Mouse (Mus musculus) ovary, adult 10 weeks (tissue): ENCODE measurements around the gene Tnks2. TPM values are rescaled to one million over a fixed set of nuclear protein-coding genes. Genes with fewer than 3 reads are reported as not detected.

Source experiments
- polyA plus RNA-seq: library from polyadenylated mRNA; stranded (reverse); fragments of 350-450 nt; fragmentation: Illumina TruSeq; extraction: RNeasy Lipid Tissue Mini Kit (QIAGEN cat#74804); gene quantifications from one replicate; pipeline ENCODE4 v1.2.3, GENCODE M21; 2014

Gene Tnks2
- 270 TPM for polyA plus RNA-seq

DNA sequence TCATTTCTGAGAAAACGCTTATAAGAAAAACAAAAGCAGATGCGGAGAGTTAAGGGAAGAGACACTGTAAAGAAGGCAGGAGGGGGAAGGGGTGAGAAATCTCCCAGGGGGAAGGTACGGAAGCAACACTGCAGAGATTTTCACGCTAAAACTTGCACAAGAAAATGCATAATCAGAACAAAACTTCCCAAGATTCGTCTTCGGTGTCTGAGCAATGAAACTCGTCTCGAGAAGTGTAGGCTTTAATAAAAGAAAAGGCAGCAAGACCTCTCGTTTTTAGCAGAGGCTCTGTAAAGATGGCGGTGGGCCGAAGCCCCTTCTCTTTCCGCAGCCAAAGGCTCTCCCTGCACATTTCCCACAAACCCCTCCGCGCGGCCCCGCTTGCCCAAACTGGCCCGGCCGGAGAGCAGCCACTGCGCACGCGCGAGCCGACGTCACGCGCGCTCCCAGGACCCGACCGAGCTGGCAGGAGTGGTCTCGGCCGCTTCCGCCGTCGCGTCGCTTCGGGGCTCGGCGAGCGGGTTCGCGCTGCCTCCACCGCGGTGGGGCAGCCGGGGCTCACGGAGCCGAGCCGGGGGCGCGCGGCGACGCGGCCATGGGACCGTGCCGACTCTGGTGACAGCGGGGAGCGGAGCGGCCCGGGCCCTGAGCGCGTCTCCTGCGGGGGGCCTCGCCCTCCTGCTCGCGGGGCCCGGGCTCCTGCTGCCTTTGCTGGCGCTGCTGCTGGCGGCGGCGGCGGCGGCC, at the start of gene Tnks2:
Tnks2 (plus strand) TSS at position 445 of the 744 bp plus-strand sequence.

GRCm38 (mm10) chr19:36919466-36919865, 85.4 kb downstream of the Tnks2 start, which contains the start of gene Fgfbp3:
TSS of gene Fgfbp3 (minus strand) at chr19:36919615.

DNA sequence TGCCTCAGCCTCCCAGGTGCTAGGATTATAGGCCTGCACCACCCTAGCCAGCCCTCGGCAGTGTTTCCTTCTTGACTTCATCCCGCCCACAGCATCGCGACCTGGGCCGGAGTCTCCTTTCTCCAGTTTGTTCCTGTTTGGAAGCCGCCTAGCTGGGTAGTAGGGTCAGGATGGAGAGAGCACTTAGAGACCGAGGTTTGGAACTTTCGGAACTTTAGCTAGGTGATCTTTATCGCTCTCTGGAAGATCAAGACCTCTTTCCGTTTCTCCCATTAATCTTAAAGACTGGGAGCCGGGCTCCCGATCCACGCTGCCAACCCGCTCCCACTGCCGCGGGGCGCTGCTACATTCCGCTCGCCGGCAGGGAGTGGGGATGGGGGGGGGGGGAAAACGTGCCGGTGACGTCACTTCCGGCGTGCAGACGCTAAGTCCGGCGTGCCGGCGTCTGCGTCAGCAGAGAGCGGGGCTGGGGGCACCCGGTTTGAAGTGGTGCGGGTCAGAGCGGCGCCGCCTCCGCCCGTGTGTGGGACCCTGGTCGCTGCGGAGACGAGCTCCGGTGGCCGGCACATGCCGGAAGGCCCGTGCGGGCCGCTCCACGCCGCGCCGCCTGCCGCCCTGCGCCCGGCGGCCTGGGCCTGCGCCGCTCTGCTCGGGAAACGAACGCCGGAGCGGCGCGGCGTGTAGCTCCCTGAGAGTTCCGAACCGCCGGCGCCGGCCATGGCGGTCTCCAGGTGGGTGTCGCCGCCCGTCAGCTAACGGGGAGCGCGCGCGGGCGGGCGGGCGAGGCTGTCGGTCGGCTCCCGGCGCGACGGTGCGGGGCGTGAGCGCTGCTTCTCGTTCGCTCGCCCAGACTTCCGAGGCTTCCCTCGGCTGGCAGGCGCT, 91.9 kb downstream of the Tnks2 start, which contains the start of gene Btaf1:
Btaf1 (plus strand) TSS at position 409 of the 882 bp plus-strand sequence.

Other genes with a start within 250 kb of the Tnks2 start
- 7.8 TPM for gene Ppp1r3c, start 97.6 kb upstream of the Tnks2 start, polyA plus RNA-seq
- gene Fgfbp3, start 85.4 kb downstream of the Tnks2 start, polyA plus RNA-seq, result 26.2 TPM
- gene Btaf1, start 91.8 kb downstream of the Tnks2 start, polyA plus RNA-seq, result 55.5 TPM